Mouse (Mus musculus) midbrain, embryonic 13.5 days (tissue): ENCODE measurements around the gene Map3k20. TPM values are rescaled to one million over a fixed set of nuclear protein-coding genes. Genes with fewer than 3 reads are reported as not detected.
A peak's percentile ranks its signal among the peaks of the same experiment; 100 is the strongest.

Experiments used
- ATAC-seq: fragments of 200-750 bp; cut with Nextera tagmentation; 2 replicates; pipeline ENCODE4 v1.8.0; 2017; ENCODE audit warnings: mild to moderate bottlenecking, moderate TSS enrichment, moderate library complexity
- H3K27ac ChIP-seq: fragments of 300-500 bp; sonication (generic); 2 replicates; pipeline ENCODE4 v1.5.1; 2015; ENCODE audit warnings: inconsistent platforms, mild to moderate bottlenecking, moderate library complexity
- H3K27me3 ChIP-seq: fragments of 300-500 bp; sonication (generic); 2 replicates; pipeline ENCODE4 v1.6.1; 2015; ENCODE audit warnings: mild to moderate bottlenecking, inconsistent platforms
- H3K36me3 ChIP-seq: fragments of 300-500 bp; sonication (generic); 2 replicates; pipeline ENCODE4 v1.6.1; 2015; ENCODE audit warnings: mild to moderate bottlenecking, inconsistent platforms
- H3K4me1 ChIP-seq: fragments of 300-500 bp; sonication (generic); replicated peaks from 2 replicates; pipeline ENCODE4 v1.6.1; 2015; ENCODE audit warnings: inconsistent platforms
- H3K4me2 ChIP-seq: fragments of 300-500 bp; sonication (generic); replicated peaks from 2 replicates; pipeline ENCODE4 v1.6.1; 2015; ENCODE audit warnings: moderate library complexity, mild to moderate bottlenecking, inconsistent platforms
- H3K4me3 ChIP-seq: fragments of 300-500 bp; sonication (generic); replicated peaks from 2 replicates; pipeline ENCODE4 v1.5.1; 2015; ENCODE audit warnings: mild to moderate bottlenecking, inconsistent platforms
- H3K9ac ChIP-seq: fragments of 300-500 bp; sonication (generic); replicated peaks from 2 replicates; pipeline ENCODE4 v1.6.1; 2015; ENCODE audit warnings: mild to moderate bottlenecking, inconsistent platforms
- H3K9me3 ChIP-seq: fragments of 300-500 bp; sonication (generic); 2 replicates; pipeline ENCODE4 v1.6.1; 2016; ENCODE audit warnings: mild to moderate bottlenecking, inconsistent platforms
- WGBS: fragments of 180-500 bp; shearing (Covaris S2); methylation state at CpG from one replicate; pipeline ENCODE4 v1.1.7; 2015; 5-methylcytosine and 5-hydroxymethylcytosine counted together
- polyA plus RNA-seq: library from polyadenylated mRNA; unstranded; fragments of >200 nt; fragmentation: Nextera tagmentation; extraction: Ambion mirVana; gene quantifications from 2 replicates; pipeline ENCODE4 v1.2.1, GENCODE M21; 2015

Gene Map3k20
- polyA plus RNA-seq, 1 experiment from 2014 or later, result 5.5 TPM

GRCm38 (mm10) chr2:72305738-72306137, 20.3 kb downstream of the Map3k20 start:
- no peak for ATAC-seq
- Histone ChIP-seq H3K9me3 (0 out of 2 replicates have a peak, but pooled peaks cover 3% of the 10 kb centered on the region), H3K9ac (no peak overlapping the region), H3K27me3 (no peaks in the 10 kb centered on the region), H3K4me2 (no peak overlapping the region), H3K4me1 (no peaks in the 10 kb centered on the region), H3K36me3 (0 out of 2 replicates have a peak, but pooled peaks cover 3% of the 10 kb centered on the region), H3K4me3 (no peak overlapping the region), H3K27ac (no peak overlapping the region)
- 95% methylated on average over 7 of the region's 7 CpGs for WGBS

GRCm38 (mm10) chr2:72308351-72308750, 22.9 kb downstream of the Map3k20 start:
- Histone ChIP-seq H3K9me3 (0 out of 2 replicates have a peak, but pooled peaks cover 3% of the 10 kb centered on the region), H3K4me3 (no peak overlapping the region), H3K4me2 (no peak overlapping the region), H3K36me3 (0 out of 2 replicates have a peak, but pooled peaks cover 3% of the 10 kb centered on the region), H3K9ac (no peak overlapping the region), H3K27me3 (no peaks in the 10 kb centered on the region), H3K4me1 (no peaks in the 10 kb centered on the region), H3K27ac (no peak overlapping the region)
- ATAC-seq, result no peak
- WGBS, result 93% methylated on average over 5 of the region's 5 CpGs

- no peaks in the 10 kb centered on the region for H3K27me3 ChIP-seq
- no peaks in the 10 kb centered on the region for H3K4me1 ChIP-seq
- no peak for ATAC-seq
- H3K27ac ChIP-seq, result no peak overlapping the region
- 0 out of 2 replicates have a peak, but pooled peaks cover 3% of the 10 kb centered on the region for H3K9me3 ChIP-seq
- WGBS, result 80% methylated on average over 5 of the region's 5 CpGs
- H3K9ac ChIP-seq, result no peak overlapping the region
- 0 out of 2 replicates have a peak, but pooled peaks cover 3% of the 10 kb centered on the region for H3K36me3 ChIP-seq
- no peak overlapping the region for H3K4me2 ChIP-seq
- H3K4me3 ChIP-seq, result no peak overlapping the region
These were observed 23.5 kb downstream of the Map3k20 start for GRCm38 (mm10) chr2:72308981-72309380.

GRCm38 (mm10) chr2:72311486-72311885, 26.0 kb downstream of the Map3k20 start:
- Histone ChIP-seq H3K4me1 (no peaks in the 10 kb centered on the region), H3K27me3 (no peaks in the 10 kb centered on the region), H3K36me3 (no peaks in the 10 kb centered on the region), H3K9ac (no peak overlapping the region), H3K4me3 (no peak overlapping the region), H3K9me3 (no peaks in the 10 kb centered on the region), H3K4me2 (no peak overlapping the region), H3K27ac (no peak overlapping the region)
- whole genome bisulfite sequencing, result 83% methylated on average over 8 of the region's 8 CpGs
- ATAC-seq, result no peak

GRCm38 (mm10) chr2:72313312-72313711, 27.9 kb downstream of the Map3k20 start:
- Histone ChIP-seq H3K4me3 (no peak overlapping the region), H3K27me3 (no peaks in the 10 kb centered on the region), H3K4me2 (no peak overlapping the region), H3K9ac (no peak overlapping the region), H3K4me1 (no peaks in the 10 kb centered on the region), H3K27ac (no peak overlapping the region), H3K9me3 (no peaks in the 10 kb centered on the region), H3K36me3 (no peaks in the 10 kb centered on the region)
- WGBS, result 83% methylated on average over 11 of the region's 11 CpGs
- no peak for ATAC-seq

- Histone ChIP-seq H3K4me2 (no peak overlapping the region), H3K4me1 (peaks cover 16% of the 10 kb centered on the region), H3K9me3 (no peaks in the 10 kb centered on the region), H3K36me3 (no peaks in the 10 kb centered on the region), H3K27ac (no peak overlapping the region), H3K9ac (no peak overlapping the region), H3K27me3 (no peaks in the 10 kb centered on the region), H3K4me3 (no peak overlapping the region)
- WGBS, result 78% methylated on average over 4 of the region's 4 CpGs
- no peak for ATAC-seq
These were observed 33.0 kb downstream of the Map3k20 start for GRCm38 (mm10) chr2:72318421-72318820.

- Histone ChIP-seq H3K27me3 (no peaks in the 10 kb centered on the region), H3K4me3 (no peak overlapping the region)
These were observed 33.8 kb downstream of the Map3k20 start for GRCm38 (mm10) chr2:72319028-72319798.

GRCm38 (mm10) chr2:72320661-72321060, 35.2 kb downstream of the Map3k20 start:
- ATAC-seq, result no peak
- Histone ChIP-seq H3K9me3 (no peaks in the 10 kb centered on the region), H3K4me1 (peaks cover 25% of the 10 kb centered on the region), H3K4me3 (no peak overlapping the region), H3K27ac (no peak overlapping the region), H3K27me3 (no peaks in the 10 kb centered on the region), H3K36me3 (no peaks in the 10 kb centered on the region), H3K9ac (no peak overlapping the region), H3K4me2 (no peak overlapping the region)
- WGBS, result 94% methylated on average over 2 of the region's 2 CpGs

More at GRCm38 (mm10) chr2:72319028-72319798, 33.8 kb downstream of the Map3k20 start:
- Histone ChIP-seq H3K36me3 (no peaks in the 10 kb centered on the region), H3K9ac (no peak overlapping the region), H3K27ac (no peak overlapping the region), H3K9me3 (no peaks in the 10 kb centered on the region), H3K4me2 (no peak overlapping the region), H3K4me1 (peaks cover 18% of the 10 kb centered on the region)
- WGBS, result 88% methylated on average over 7 of the region's 7 CpGs
- no peak for ATAC-seq

- no peak overlapping the region for H3K4me3 ChIP-seq
- H3K4me1 ChIP-seq, result peaks cover 34% of the 10 kb centered on the region
- H3K27me3 ChIP-seq, result no peaks in the 10 kb centered on the region
- H3K27ac ChIP-seq, result no peak overlapping the region
- ATAC-seq, result no peak
- no peak overlapping the region for H3K4me2 ChIP-seq
- H3K9ac ChIP-seq, result no peak overlapping the region
- no peaks in the 10 kb centered on the region for H3K36me3 ChIP-seq
- WGBS, result 55% methylated on average over 5 of the region's 5 CpGs
- H3K9me3 ChIP-seq, result no peaks in the 10 kb centered on the region
These were observed 36.2 kb downstream of the Map3k20 start for GRCm38 (mm10) chr2:72321591-72321990.

GRCm38 (mm10) chr2:72322681-72323353, 37.4 kb downstream of the Map3k20 start:
- no peaks in the 10 kb centered on the region for H3K36me3 ChIP-seq
- H3K4me3 ChIP-seq, result no peak overlapping the region
- H3K9me3 ChIP-seq, result no peaks in the 10 kb centered on the region
- 72% methylated on average over 11 of the region's 11 CpGs for WGBS
- H3K4me2 ChIP-seq, result no peak overlapping the region
- H3K9ac ChIP-seq, result no peak overlapping the region
- no peak overlapping the region for H3K27ac ChIP-seq
- ATAC-seq, result no peak
- H3K4me1 ChIP-seq, result peaks cover 36% of the 10 kb centered on the region
- H3K27me3 ChIP-seq, result no peaks in the 10 kb centered on the region

GRCm38 (mm10) chr2:72324436-72324835, 39.0 kb downstream of the Map3k20 start:
- Histone ChIP-seq H3K9ac (no peak overlapping the region), H3K27ac (no peak overlapping the region), H3K9me3 (no peaks in the 10 kb centered on the region), H3K36me3 (no peaks in the 10 kb centered on the region), H3K4me1 (peaks cover 36% of the 10 kb centered on the region), H3K4me3 (no peak overlapping the region), H3K27me3 (no peaks in the 10 kb centered on the region), H3K4me2 (no peak overlapping the region)
- ATAC-seq, result no peak
- 64% methylated on average over 12 of the region's 12 CpGs for WGBS

- 0 out of 2 replicates have a peak, but pooled peaks have one; percentile 58 for ATAC-seq
- Histone ChIP-seq H3K4me2 (no peak overlapping the region), H3K36me3 (no peaks in the 10 kb centered on the region), H3K9me3 (no peaks in the 10 kb centered on the region), H3K4me1 (peaks cover 34% of the 10 kb centered on the region), H3K27me3 (no peaks in the 10 kb centered on the region), H3K9ac (no peak overlapping the region), H3K4me3 (no peak overlapping the region), H3K27ac (no peak overlapping the region)
- 27% methylated on average over 6 of the region's 6 CpGs for WGBS
These were observed 41.1 kb downstream of the Map3k20 start for GRCm38 (mm10) chr2:72326491-72326890.
